Mouse (Mus musculus) ES-Bruce4 (cell line): Measurements from ENCODE around the gene Herc4. TPM values are rescaled to one million over a fixed set of nuclear protein-coding genes. Genes with fewer than 3 reads are reported as not detected.

Experiments used
- H3K27ac ChIP-seq: 2 replicates; pipeline ENCODE4 v1.5.1; 2012; ENCODE audit warnings: low read length, inconsistent platforms; ENCODE audit not compliant: insufficient read depth
- H3K27me3 ChIP-seq: 2 replicates; pipeline ENCODE4 v1.6.1; 2012; ENCODE audit warnings: mild to moderate bottlenecking, low read length, inconsistent platforms; ENCODE audit not compliant: control insufficient read depth, poor library complexity, insufficient read depth, severe bottlenecking
- H3K36me3 ChIP-seq: 2 replicates; pipeline ENCODE4 v1.6.1; 2012; ENCODE audit warnings: inconsistent platforms, mild to moderate bottlenecking, low read length, moderate library complexity; ENCODE audit not compliant: control insufficient read depth, poor library complexity, insufficient read depth, severe bottlenecking
- H3K4me1 ChIP-seq: one replicate; pipeline ENCODE4 v1.8.1; 2011; ENCODE audit warnings: low read length; ENCODE audit not compliant: control insufficient read depth, insufficient read depth
- H3K4me3 ChIP-seq: 2 replicates; pipeline ENCODE4 v1.5.1; 2011; ENCODE audit warnings: low read depth, mild to moderate bottlenecking, low read length
- H3K9ac ChIP-seq: 2 replicates; pipeline ENCODE4 v1.6.1; 2012; ENCODE audit warnings: low read depth, mild to moderate bottlenecking, inconsistent platforms; ENCODE audit not compliant: poor library complexity, severe bottlenecking
- H3K9me3 ChIP-seq: replicated peaks from 2 replicates; pipeline ENCODE4 v1.6.1; 2012; ENCODE audit warnings: mild to moderate bottlenecking, low read length, inconsistent platforms; ENCODE audit not compliant: control insufficient read depth, poor library complexity, insufficient read depth, severe bottlenecking
- CTCF ChIP-seq: IDR thresholded peaks from one replicate; pipeline ENCODE4 v1.8.1; 2011; ENCODE audit warnings: low read depth, low read length
- EP300 ChIP-seq: IDR thresholded peaks from 2 replicates; pipeline ENCODE4 v1.6.1; 2011; ENCODE audit warnings: low read depth, low read length; ENCODE audit not compliant: insufficient read depth
- POLR2A ChIP-seq: IDR thresholded peaks from one replicate; pipeline ENCODE4 v1.8.1; 2011; ENCODE audit warnings: low read length; ENCODE audit not compliant: insufficient read depth
- polyA plus RNA-seq: library from polyadenylated mRNA; stranded (reverse); fragments of >200 nt; gene quantifications from 2 replicates; pipeline ENCODE4 v1.2.4, GENCODE M21; 2011; ENCODE audit warnings: low read depth; ENCODE audit not compliant: missing spikeins, insufficient read depth, insufficient read length

Gene Herc4
- polyA plus RNA-seq, 1 experiment = 139 TPM

GRCm38 (mm10) chr10:63242798-63243435 is 693 bp upstream of the Herc4 start:
- H3K27me3 ChIP-seq = no peaks in the 10 kb centered on the region
- H3K27ac ChIP-seq = no peak overlapping the region
- H3K4me3 ChIP-seq = peak overlapping the region; percentile 33
- peak overlapping the region; percentile 49 for H3K9ac ChIP-seq
- peaks cover 12% of the 10 kb centered on the region for H3K36me3 ChIP-seq
- H3K4me1 ChIP-seq = peaks cover 4% of the 10 kb centered on the region
- no peaks in the 10 kb centered on the region for H3K9me3 ChIP-seq
- TF ChIP-seq EP300 = no peak
- no peak for TF ChIP-seq CTCF
- TF ChIP-seq POLR2A = no peak

GRCm38 (mm10) chr10:63244055-63244671 is 553 bp downstream of the Herc4 start:
- H3K27ac ChIP-seq = peak overlapping the region; percentile 47
- peak overlapping the region; percentile 91 for H3K9ac ChIP-seq
- peak overlapping the region; percentile 81 for H3K4me3 ChIP-seq
- TF ChIP-seq EP300 = no peak
- no peak for TF ChIP-seq POLR2A
- no peak for TF ChIP-seq CTCF
- no peaks in the 10 kb centered on the region for H3K9me3 ChIP-seq
- peaks cover 17% of the 10 kb centered on the region for H3K36me3 ChIP-seq
- H3K27me3 ChIP-seq = no peaks in the 10 kb centered on the region
- peaks cover 1% of the 10 kb centered on the region for H3K4me1 ChIP-seq

GRCm38 (mm10) chr10:63244746-63245145 is 1.1 kb downstream of the Herc4 start:
- Histone ChIP-seq H3K27me3 (no peaks in the 10 kb centered on the region), H3K27ac (no peak overlapping the region), H3K9ac (peak overlapping the region; percentile 91), H3K4me3 (peak overlapping the region; percentile 81), H3K4me1 (peaks cover 3% of the 10 kb centered on the region), H3K9me3 (no peaks in the 10 kb centered on the region), H3K36me3 (peaks cover 19% of the 10 kb centered on the region)
- TF ChIP-seq CTCF (peak; percentile 55), EP300 (0 out of 2 replicates have a peak, but pooled peaks have one; percentile 7), POLR2A (no peak)

GRCm38 (mm10) chr10:63245846-63246245 is 2.2 kb downstream of the Herc4 start:
- TF ChIP-seq CTCF (no peak), POLR2A (no peak), EP300 (no peak)
- H3K4me1 ChIP-seq = peaks cover 3% of the 10 kb centered on the region
- peak overlapping the region; percentile 56; the same call in 1 of the 2 replicates for H3K9ac ChIP-seq
- H3K27ac ChIP-seq = no peak overlapping the region; the same call in 1 of the 2 replicates
- no peaks in the 10 kb centered on the region for H3K27me3 ChIP-seq
- H3K4me3 ChIP-seq = no peak overlapping the region
- no peaks in the 10 kb centered on the region for H3K9me3 ChIP-seq
- H3K36me3 ChIP-seq = peaks cover 30% of the 10 kb centered on the region

- Histone ChIP-seq H3K27ac (no peak overlapping the region), H3K4me3 (no peak overlapping the region), H3K27me3 (no peaks in the 10 kb centered on the region), H3K4me1 (peaks cover 3% of the 10 kb centered on the region), H3K9me3 (no peaks in the 10 kb centered on the region), H3K36me3 (peaks cover 30% of the 10 kb centered on the region), H3K9ac (peak overlapping the region; percentile 64; the same call in 1 of the 2 replicates)
- TF ChIP-seq EP300 = no peak
- no peak for TF ChIP-seq CTCF
- no peak for TF ChIP-seq POLR2A
Observed at GRCm38 (mm10) chr10:63247457-63247856, 3.8 kb downstream of the Herc4 start.

- Histone ChIP-seq H3K4me1 (peaks cover 3% of the 10 kb centered on the region), H3K27me3 (no peaks in the 10 kb centered on the region), H3K27ac (no peak overlapping the region), H3K9me3 (no peaks in the 10 kb centered on the region), H3K9ac (no peak overlapping the region), H3K36me3 (peaks cover 36% of the 10 kb centered on the region), H3K4me3 (no peak overlapping the region)
- TF ChIP-seq POLR2A (no peak), EP300 (no peak), CTCF (no peak)
Observed at GRCm38 (mm10) chr10:63248421-63248820, 4.8 kb downstream of the Herc4 start.
